Mouse (Mus musculus): ENCODE results near the gene Mgat3.
A peak's percentile ranks its signal among the peaks of the same experiment; 100 is the strongest.

Mgat3 gene

GRCm38 (mm10) chr15:80213688-80214087, 40.2 kb downstream of the Mgat3 start:
- Histone ChIP-seq H3K27me3 (ENCODE audit: insufficient read depth, low read length) (peaks cover 30% of the 10 kb centered on the region), H3K4me1 (replicated peaks; ENCODE audit: low read depth, low read length) (peaks cover 49% of the 10 kb centered on the region), H3K9me3 (ENCODE audit: low read length) (no peaks in the 10 kb centered on the region), H3K36me3 (ENCODE audit: insufficient read depth, low read length) (peaks cover 8% of the 10 kb centered on the region; the same call in 1 of the 2 replicates), H3K4me3 (replicated peaks; ENCODE audit: low read length) (no peak overlapping the region)
- TF ChIP-seq CTCF (conservative IDR thresholded peaks at IDR 0.05; ENCODE audit: low read length) (no peak), POU5F1 (IDR thresholded peaks at IDR 0.05; ENCODE audit: borderline replicate concordance, low read length) (no peak), NANOG (IDR thresholded peaks at IDR 0.05; ENCODE audit: borderline replicate concordance, low read length) (no peak)

GRCm38 (mm10) chr15:80215716-80216479, 42.4 kb downstream of the Mgat3 start:
- Histone ChIP-seq H3K4me3 (replicated peaks; ENCODE audit: low read length) (peak overlapping the region; percentile 60), H3K9me3 (ENCODE audit: low read length) (no peaks in the 10 kb centered on the region), H3K36me3 (ENCODE audit: insufficient read depth, low read length) (peaks cover 8% of the 10 kb centered on the region; the same call in 1 of the 2 replicates), H3K4me1 (replicated peaks; ENCODE audit: low read depth, low read length) (peaks cover 67% of the 10 kb centered on the region), H3K27me3 (ENCODE audit: insufficient read depth, low read length) (peaks cover 27% of the 10 kb centered on the region)
- peak; percentile 30 for TF ChIP-seq CTCF (conservative IDR thresholded peaks at IDR 0.05; ENCODE audit: low read length)
- no peak for TF ChIP-seq POU5F1 (IDR thresholded peaks at IDR 0.05; ENCODE audit: borderline replicate concordance, low read length)
- TF ChIP-seq NANOG (IDR thresholded peaks at IDR 0.05; ENCODE audit: borderline replicate concordance, low read length): no peak

GRCm38 (mm10) chr15:80216480-80216820, 42.9 kb downstream of the Mgat3 start:
- peaks cover 8% of the 10 kb centered on the region; the same call in 1 of the 2 replicates for H3K36me3 ChIP-seq (ENCODE audit: insufficient read depth, low read length)
- H3K9me3 ChIP-seq (ENCODE audit: low read length): no peaks in the 10 kb centered on the region
- H3K4me1 ChIP-seq (replicated peaks; ENCODE audit: low read depth, low read length): peaks cover 67% of the 10 kb centered on the region
- no peak overlapping the region for H3K4me3 ChIP-seq (replicated peaks; ENCODE audit: low read length)
- peaks cover 21% of the 10 kb centered on the region for H3K27me3 ChIP-seq (ENCODE audit: insufficient read depth, low read length)
- TF ChIP-seq NANOG (IDR thresholded peaks at IDR 0.05; ENCODE audit: borderline replicate concordance, low read length): no peak

GRCm38 (mm10) chr15:80217476-80217875, 44.0 kb downstream of the Mgat3 start:
- Histone ChIP-seq H3K27me3 (ENCODE audit: insufficient read depth, low read length) (peaks cover 11% of the 10 kb centered on the region), H3K36me3 (ENCODE audit: insufficient read depth, low read length) (peaks cover 7% of the 10 kb centered on the region; the same call in 1 of the 2 replicates), H3K4me3 (replicated peaks; ENCODE audit: low read length) (no peak overlapping the region), H3K4me1 (replicated peaks; ENCODE audit: low read depth, low read length) (peaks cover 60% of the 10 kb centered on the region), H3K9me3 (ENCODE audit: low read length) (no peaks in the 10 kb centered on the region)
- TF ChIP-seq POU5F1 (IDR thresholded peaks at IDR 0.05; ENCODE audit: borderline replicate concordance, low read length): no peak

DNA sequence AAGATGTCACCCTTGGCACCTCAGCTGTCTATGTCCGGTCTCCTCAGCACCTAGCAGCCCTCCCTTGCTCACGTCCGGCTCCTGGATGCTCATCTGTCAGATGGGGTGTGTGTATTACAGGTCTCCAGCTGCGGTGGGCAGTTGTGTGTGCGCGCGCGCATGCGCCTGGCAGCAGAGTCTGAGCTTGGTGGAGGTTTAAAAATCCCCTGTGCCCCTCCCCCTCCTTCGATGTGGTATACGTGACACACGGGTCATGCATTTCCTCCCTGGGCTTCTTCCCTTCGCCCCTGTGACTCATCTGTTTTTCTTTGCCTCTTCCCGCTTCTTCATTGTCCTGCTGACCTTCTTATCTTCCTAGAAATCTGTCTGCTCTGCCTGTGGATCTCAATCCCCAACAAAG, 45.7 kb downstream of the Mgat3 start:
- H3K36me3 ChIP-seq (ENCODE audit: insufficient read depth, low read length): no peaks in the 10 kb centered on the region
- TF ChIP-seq CTCF (conservative IDR thresholded peaks at IDR 0.05; ENCODE audit: low read length) (no peak), POU5F1 (IDR thresholded peaks at IDR 0.05; ENCODE audit: borderline replicate concordance, low read length) (no peak), NANOG (IDR thresholded peaks at IDR 0.05; ENCODE audit: borderline replicate concordance, low read length) (no peak)
- H3K4me1 ChIP-seq (replicated peaks; ENCODE audit: low read depth, low read length): peaks cover 56% of the 10 kb centered on the region
- H3K27me3 ChIP-seq (ENCODE audit: insufficient read depth, low read length): no peaks in the 10 kb centered on the region
- H3K4me3 ChIP-seq (replicated peaks; ENCODE audit: low read length): peak overlapping the region; percentile 65
- H3K9me3 ChIP-seq (ENCODE audit: low read length): no peaks in the 10 kb centered on the region

GRCm38 (mm10) chr15:80219705-80220657, 46.5 kb downstream of the Mgat3 start:
- no peaks in the 10 kb centered on the region for H3K27me3 ChIP-seq (ENCODE audit: insufficient read depth, low read length)
- no peak for TF ChIP-seq CTCF (conservative IDR thresholded peaks at IDR 0.05; ENCODE audit: low read length)
- peak; percentile 26; the same call in 1 of the 2 replicates for TF ChIP-seq POU5F1 (IDR thresholded peaks at IDR 0.05; ENCODE audit: borderline replicate concordance, low read length)

GRCm38 (mm10) chr15:80221031-80221430, 47.5 kb downstream of the Mgat3 start:
- H3K27me3 ChIP-seq (ENCODE audit: insufficient read depth, low read length): no peaks in the 10 kb centered on the region
- H3K9me3 ChIP-seq (ENCODE audit: low read length): no peaks in the 10 kb centered on the region
- no peak overlapping the region for H3K4me3 ChIP-seq (replicated peaks; ENCODE audit: low read length)
- H3K4me1 ChIP-seq (replicated peaks; ENCODE audit: low read depth, low read length): peaks cover 61% of the 10 kb centered on the region
- H3K36me3 ChIP-seq (ENCODE audit: insufficient read depth, low read length): no peaks in the 10 kb centered on the region
- TF ChIP-seq NANOG (IDR thresholded peaks at IDR 0.05; ENCODE audit: borderline replicate concordance, low read length) (no peak), CTCF (conservative IDR thresholded peaks at IDR 0.05; ENCODE audit: low read length) (0 out of 2 replicates have a peak, but pooled peaks have one; percentile 14)

More at GRCm38 (mm10) chr15:80219705-80220657, 46.5 kb downstream of the Mgat3 start:
- H3K4me1 ChIP-seq (replicated peaks; ENCODE audit: low read depth, low read length): peaks cover 60% of the 10 kb centered on the region
- H3K9me3 ChIP-seq (ENCODE audit: low read length): no peaks in the 10 kb centered on the region
- H3K36me3 ChIP-seq (ENCODE audit: insufficient read depth, low read length): no peaks in the 10 kb centered on the region
- peak overlapping the region; percentile 65 for H3K4me3 ChIP-seq (replicated peaks; ENCODE audit: low read length)

DNA sequence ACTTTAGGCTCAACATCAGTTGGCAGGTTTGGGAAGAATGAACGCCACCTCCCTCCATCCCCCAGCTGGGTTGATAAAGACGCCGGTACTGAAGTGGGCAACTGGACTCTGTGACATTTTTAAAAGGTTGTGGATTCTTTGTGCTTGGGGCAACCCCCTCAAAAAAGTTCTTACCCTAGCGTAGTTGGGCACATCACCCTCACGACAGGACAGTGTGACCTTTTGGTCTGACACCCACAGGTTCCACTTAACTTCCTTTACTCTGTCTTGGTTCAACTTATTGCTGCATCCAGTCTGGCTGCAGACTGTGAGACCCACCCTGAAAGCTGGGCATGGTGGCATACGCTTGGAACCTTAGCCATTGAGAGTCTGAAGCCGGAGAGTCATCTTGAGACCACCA, 50.2 kb downstream of the Mgat3 start:
- Histone ChIP-seq H3K4me3 (replicated peaks; ENCODE audit: low read length) (no peak overlapping the region), H3K9me3 (ENCODE audit: low read length) (no peaks in the 10 kb centered on the region), H3K27me3 (ENCODE audit: insufficient read depth, low read length) (no peaks in the 10 kb centered on the region), H3K36me3 (ENCODE audit: insufficient read depth, low read length) (no peaks in the 10 kb centered on the region), H3K4me1 (replicated peaks; ENCODE audit: low read depth, low read length) (peaks cover 57% of the 10 kb centered on the region)
- TF ChIP-seq CTCF (conservative IDR thresholded peaks at IDR 0.05; ENCODE audit: low read length): no peak
- no peak for TF ChIP-seq POU5F1 (IDR thresholded peaks at IDR 0.05; ENCODE audit: borderline replicate concordance, low read length)
- TF ChIP-seq NANOG (IDR thresholded peaks at IDR 0.05; ENCODE audit: borderline replicate concordance, low read length): no peak
